Mouse (Mus musculus): ENCODE measurements around the gene Fam163b.

GRCm38 (mm10) chr2:27118452-27118851 is 23.8 kb downstream of the Fam163b start:
- no peak for TF ChIP-seq EP300 (IDR thresholded peaks at IDR 0.05)
- TF ChIP-seq CTCF (IDR thresholded peaks at IDR 0.05): no peak

All from lung, postnatal 0 days (tissue).